Mouse (Mus musculus) cortical plate, adult 2 months (tissue): Measurements from ENCODE around the gene Cyb5d1.

ENCODE experiments used
- CTCF ChIP-seq: fragments of 200-500 bp; IDR thresholded peaks from 2 replicates; pipeline ENCODE4 v1.5.1; 2011; ENCODE audit warnings: mild to moderate bottlenecking, control low read depth, low read length; ENCODE audit not compliant: insufficient read depth; ENCODE audit errors: extremely low read depth
- POLR2A ChIP-seq: fragments of 200-500 bp; IDR thresholded peaks from 2 replicates; pipeline ENCODE4 v1.6.1; 2011; ENCODE audit warnings: mild to moderate bottlenecking, low read length, control low read depth; ENCODE audit not compliant: insufficient read depth; ENCODE audit errors: extremely low read depth

DNA sequence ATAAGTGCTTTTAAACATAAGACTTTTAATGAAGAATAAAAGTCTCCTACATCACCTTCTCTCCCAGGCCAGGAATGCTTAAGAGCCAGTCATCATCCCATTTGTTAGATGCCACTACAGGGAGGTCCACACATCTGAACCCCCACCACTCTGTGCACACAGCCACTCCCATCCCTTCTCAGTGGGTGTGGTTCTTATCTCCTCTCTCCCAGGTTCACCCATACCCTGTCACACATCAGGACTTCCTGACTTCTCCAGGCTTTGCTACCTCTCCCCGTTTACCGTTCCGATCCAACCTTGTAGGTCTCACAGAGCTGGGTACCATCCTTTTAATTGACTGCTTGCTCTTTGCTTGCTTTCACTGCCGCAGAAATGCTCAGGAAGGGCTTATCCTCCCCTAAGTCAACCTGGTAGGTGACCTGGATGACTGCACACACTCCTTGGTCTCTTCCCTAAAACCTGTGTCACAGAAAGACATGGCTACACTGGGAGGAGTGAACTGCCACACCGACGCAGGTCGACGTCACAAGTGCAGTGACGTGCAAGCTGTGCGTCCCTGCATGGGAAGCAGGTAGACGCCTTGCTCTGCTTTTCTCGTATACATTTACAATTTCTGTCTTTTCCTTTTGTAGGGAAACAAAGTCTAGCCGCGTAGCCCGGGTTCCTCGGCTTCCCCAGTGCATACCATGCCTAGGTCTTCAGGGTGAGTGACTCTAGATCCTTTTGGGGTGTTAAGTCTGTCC is 22.0 kb downstream of the Cyb5d1 start:
- TF ChIP-seq CTCF = no peak
- no peak for TF ChIP-seq POLR2A
